Mouse (Mus musculus) kidney, adult 2 months (tissue): ENCODE results near the gene Sec14l5.

Experiments used
- CTCF ChIP-seq: fragments of 200-500 bp; conservative IDR thresholded peaks from 2 replicates; pipeline ENCODE4 v1.5.1; 2011; ENCODE audit warnings: low read depth, mild to moderate bottlenecking, control low read depth, low read length, moderate library complexity, mixed read lengths; ENCODE audit not compliant: insufficient read depth, insufficient read length
- POLR2A ChIP-seq: fragments of 200-500 bp; IDR thresholded peaks from one replicate; pipeline ENCODE4 v1.6.1; 2011; ENCODE audit warnings: low read depth, low read length, control low read depth

GRCm38 (mm10) chr16:5101000-5101399 lies 45.9 kb upstream of the Sec14l5 start:
- TF ChIP-seq CTCF (no peak), POLR2A (no peak)
